Mouse (Mus musculus) erythroid progenitor cell, adult 5-6 weeks (primary cell): ENCODE data around the gene Dlx3. TPM values are rescaled to one million over a fixed set of nuclear protein-coding genes. Genes with fewer than 3 reads are reported as not detected.

Experiments used
- ATAC-seq: replicated peaks from 2 replicates; pipeline ENCODE4 v1.8.0; 2016; ENCODE audit warnings: moderate number of reproducible peaks, mild to moderate bottlenecking, moderate TSS enrichment, inconsistent platforms; ENCODE audit not compliant: poor library complexity, low FRiP score, severe bottlenecking
- total RNA-seq, 2 experiments: library from RNA; stranded (forward) in 1 of 2; stranded (reverse) in 1 of 2; fragments of 150-400 nt in 1 of 2; fragments of 186-747, 209-891 nt in 1 of 2; gene quantifications; 2 replicates each; pipeline versions ENCODE4 v1.2.3 to v1.2.4; 2015 to 2017; ENCODE audit warnings: low replicate concordance in 2 of 2

Gene Dlx3
- total RNA-seq (2015; ENCODE audit: low replicate concordance) (not detected in 2 replicates), total RNA-seq (2017; ENCODE audit: low replicate concordance) (not detected in 2 replicates)

- no peak for ATAC-seq
These were observed at the start of gene Dlx3 for GRCm38 (mm10) chr11:95119990-95120632. TSS of gene Dlx3 (plus strand) at chr11:95120119.

DNA sequence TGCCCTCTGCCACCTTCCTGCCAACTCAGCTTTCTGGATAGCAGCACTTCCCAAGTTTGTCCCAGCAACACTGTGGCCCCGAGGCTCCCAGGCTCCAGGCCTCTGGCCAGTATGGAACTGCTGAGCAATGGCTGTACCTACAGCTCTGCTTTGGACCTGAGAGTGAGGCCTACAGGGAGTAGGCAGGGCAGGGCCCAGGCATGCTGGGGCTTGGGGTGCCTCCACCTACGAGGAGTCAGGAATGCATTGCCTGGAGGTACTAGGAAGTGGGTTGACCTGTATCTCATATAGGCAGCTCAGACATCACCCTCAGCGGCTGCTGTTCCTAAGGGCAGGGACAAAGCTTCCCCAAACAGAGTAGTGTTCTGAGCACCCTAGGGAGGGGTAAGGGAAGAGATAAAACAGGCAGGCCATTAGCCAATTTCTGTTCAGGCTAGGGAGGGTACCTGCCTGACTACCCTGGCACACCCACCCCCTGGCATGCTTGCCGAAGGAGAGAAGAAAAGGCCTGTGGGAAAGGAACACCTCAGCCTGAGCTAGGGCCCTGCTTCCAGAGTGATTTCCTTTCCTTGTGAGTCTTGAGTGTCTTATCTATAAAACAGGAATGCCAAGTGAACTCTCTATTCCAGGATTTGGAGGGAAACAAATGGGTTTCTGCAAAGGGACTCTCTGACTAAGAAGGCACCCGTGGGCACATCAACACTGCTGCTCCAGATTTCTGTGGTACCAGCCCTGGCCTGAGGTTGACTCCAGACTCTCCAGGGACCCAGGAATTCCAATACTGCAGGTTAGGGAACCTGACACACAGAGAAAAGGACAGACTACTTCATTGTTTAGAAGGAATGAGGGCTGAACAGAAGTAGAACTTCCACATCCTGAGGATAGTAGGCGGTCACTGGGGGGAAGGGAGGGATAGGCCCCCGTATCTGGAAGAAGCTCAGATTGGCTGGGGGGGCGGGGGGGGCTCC, 49.5 kb upstream of the Dlx3 start:
- ATAC-seq = no peak

DNA sequence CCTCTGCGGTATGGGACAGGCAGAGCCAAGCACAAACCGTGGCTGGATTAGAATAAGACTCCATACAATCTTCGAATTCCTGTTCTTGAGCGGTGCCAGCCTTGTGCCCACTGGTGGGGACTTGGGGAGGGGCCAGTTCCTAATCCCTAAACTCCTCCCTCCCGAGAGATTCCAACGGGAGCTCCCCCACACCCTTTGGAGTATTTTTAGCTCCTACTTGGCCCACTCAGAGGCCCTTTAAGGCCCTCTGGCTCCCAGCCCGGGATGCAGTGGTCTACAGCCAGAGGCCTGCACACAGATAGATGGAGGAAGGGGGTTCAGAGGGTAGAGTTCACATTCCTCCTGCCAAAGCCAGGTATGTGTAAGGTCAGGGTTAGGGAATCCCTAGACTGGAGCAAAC, 48.7 kb upstream of the Dlx3 start:
- ATAC-seq = no peak

DNA sequence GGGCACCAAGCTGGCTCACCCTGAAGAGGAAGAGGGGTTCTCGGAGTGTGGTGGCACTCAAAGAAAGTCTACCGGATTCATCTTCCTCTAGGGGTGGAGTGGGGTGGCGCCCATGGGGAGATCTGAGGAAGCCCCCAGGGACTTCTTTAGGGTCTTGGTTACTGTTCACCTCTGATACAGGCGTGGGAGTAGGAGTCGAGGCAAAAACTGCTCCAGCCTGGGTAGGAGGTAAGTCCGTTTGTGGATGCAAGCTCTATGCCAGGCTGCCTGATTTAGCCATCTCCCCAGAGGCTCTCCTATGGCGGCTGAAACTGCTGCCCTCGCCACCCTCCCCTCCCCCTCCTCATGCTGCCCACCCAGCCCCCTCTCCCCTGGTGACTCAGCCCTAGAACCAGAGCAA, 47.8 kb upstream of the Dlx3 start:
- no peak for ATAC-seq

- ATAC-seq = no peak
These were observed 47.1 kb upstream of the Dlx3 start for GRCm38 (mm10) chr11:95072804-95073203.

GRCm38 (mm10) chr11:95073835-95074234, 46.1 kb upstream of the Dlx3 start:
- ATAC-seq = no peak

- ATAC-seq = no peak
These were observed 45.2 kb upstream of the Dlx3 start for GRCm38 (mm10) chr11:95074694-95075093.

DNA sequence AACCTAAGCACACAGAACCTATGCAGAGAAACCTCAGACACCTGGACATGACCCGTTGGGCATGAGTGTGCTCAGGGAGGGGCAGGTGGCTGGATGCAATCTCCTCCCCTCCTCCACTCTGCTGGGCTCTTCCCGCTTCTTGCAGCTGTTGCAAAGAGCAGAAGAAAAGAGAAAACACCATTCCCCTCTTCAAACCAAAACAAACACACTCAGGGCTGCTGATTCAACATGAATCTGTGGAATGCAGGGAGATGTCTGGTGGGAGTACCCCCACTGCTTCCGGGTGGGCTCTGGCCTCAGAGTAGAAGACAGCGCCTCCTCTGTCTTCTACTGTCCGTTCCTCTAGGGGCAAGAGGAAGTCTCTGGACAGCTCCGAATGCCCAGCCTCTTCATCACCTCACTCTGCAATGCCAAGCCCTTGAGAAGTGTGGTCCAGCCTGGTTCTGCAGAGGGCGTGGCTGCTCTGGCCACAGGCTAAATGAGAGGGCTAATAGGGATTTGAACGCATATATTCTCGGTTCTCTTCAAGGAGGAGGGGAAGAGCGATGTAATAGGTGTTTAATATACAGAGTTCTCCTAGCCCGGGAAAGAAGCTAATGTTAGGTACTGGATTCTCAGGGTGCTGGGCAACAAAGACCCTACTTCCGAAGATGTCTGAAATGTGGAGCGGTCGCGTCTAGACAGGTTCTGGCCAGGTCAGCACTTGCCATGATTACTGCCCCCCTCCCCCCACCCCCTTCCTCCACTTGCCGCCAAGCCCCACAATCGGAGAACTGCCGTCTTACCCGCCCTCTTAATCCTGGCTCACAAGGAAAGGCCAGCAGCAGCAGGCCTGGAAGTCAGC, 44.5 kb upstream of the Dlx3 start:
- ATAC-seq = no peak

GRCm38 (mm10) chr11:95076041-95076535, 43.8 kb upstream of the Dlx3 start:
- no peak for ATAC-seq

DNA sequence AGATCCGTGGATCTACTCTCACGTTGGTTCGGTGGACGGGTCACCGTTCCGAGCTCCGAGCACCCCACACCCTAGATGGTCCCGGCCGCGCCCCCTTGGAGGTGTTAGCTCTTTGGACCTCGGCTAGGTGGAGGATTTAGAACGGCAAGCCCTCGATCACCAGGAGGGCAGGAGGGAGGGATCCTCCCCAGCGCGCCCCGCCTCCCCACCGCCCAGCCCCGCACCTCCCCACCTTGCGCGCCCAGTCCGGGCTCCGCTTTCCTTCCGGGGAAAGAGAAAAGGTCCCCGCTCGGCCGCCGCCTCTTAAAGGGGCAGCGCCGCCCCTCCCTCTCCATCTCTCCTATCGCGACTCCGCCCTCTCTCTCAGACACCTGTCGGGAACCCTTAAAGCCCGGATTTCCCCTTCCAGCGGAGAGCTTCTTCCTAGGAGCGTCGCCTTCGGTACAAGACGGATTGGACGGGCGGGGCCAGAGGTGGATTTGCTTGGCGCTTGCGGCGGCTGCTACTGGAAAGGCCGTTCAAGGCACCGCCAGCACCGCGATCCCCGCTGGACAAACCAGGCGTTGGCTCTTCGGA, 43.3 kb upstream of the Dlx3 start, which contains the start of gene Itga3:
Itga3 (minus strand) TSS at position 266 of the 576 bp plus-strand sequence.
- ATAC-seq = no peak

DNA sequence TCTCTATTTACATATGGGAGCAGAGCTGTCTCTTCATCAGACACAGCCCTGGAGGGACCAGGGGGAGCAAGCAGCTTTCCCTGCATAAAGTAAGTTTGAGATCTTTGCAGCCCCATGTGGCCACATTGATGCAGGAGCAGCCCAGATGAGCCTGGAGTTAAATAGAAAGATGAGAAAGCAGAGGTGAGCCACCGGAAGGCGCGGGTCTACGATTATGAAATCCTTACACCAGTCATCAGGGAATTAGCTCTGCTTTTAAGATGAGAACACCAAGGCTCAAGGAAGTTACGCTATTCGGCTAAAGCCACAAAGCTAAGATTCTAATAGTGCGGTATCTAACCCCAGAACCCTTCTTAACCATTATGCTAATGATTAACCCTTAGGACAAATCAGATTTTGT, 42.0 kb upstream of the Dlx3 start:
- no peak for ATAC-seq

DNA sequence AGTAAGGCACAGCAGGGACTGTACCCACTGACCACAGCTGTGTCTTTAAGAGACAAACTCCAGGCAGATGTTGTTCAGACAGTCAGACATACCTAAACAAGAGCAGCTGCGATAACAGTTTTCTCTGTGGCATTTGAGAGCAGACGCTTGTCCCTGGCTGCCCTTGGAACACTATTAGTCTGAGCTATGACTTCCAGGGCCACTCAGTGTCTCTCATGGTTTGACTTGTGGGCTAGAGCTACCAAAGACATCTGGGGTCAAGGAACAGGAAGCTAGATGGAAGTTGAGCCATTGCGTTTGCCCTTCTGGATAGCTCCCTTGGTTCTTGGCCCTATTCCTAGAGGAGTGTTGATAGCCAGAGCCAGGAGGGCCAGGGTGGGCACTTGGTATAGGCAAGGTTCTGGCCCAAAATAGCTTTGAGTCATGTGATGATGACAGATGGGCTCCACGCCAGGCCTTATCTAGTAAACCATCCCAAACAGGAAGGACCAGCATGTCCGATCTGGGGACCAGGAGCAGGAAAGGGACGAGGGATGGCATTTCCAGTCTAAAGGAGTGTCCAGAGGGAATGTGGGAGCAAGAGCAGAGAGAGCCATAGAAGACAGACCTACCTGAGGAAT, 40.6 kb upstream of the Dlx3 start:
- no peak for ATAC-seq

DNA sequence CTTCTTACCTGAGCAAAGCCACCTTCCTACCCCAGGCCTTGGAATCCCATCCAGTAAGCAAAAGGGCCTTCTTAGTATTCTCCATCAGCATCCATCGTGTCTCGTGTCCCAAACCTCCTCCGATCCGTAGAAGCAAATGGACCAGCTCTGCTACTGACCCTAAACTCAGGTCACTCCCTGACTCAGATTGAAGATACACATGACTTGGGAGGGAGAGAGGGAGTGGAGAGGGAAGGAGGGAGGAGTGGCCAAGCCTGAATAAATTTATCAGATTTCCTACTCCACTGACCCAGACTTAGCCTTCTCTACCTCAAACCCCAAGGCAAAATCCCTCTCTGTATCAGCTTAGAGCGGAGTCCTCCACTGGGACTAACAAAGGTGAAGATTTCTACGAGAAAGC, 39.1 kb upstream of the Dlx3 start:
- ATAC-seq = no peak

- ATAC-seq = no peak
These were observed 37.0 kb upstream of the Dlx3 start for GRCm38 (mm10) chr11:95082896-95083295.

- ATAC-seq = no peak
These were observed 35.7 kb upstream of the Dlx3 start for GRCm38 (mm10) chr11:95084175-95084574.

DNA sequence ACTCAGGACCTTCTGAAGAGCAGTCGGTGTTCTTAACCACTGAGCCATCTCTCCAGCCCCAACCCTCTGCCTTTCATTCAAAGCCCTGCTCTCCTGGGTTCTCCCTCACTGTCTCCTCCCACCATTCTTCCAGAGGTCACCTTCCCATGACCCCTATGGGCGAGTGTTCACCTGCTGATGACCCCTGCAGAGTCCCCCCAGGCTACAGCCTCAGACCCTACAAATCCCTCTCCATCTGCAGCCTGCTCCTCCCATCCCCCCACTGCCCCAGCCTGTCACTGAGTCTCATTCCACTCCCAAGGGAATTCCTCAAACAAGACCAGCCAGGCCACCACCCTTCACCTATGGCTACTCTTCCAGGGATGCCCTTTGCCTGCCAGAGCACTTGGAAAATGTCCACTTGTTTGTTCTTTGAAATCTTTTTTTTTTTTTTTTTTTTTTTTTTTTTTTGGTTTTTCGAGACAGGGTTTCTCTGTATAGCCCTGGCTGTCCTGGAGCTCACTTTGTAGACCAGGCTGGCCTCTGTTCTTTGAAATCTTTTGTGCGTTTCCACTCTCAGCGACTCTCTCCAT, 35.0 kb upstream of the Dlx3 start:
- no peak for ATAC-seq

DNA sequence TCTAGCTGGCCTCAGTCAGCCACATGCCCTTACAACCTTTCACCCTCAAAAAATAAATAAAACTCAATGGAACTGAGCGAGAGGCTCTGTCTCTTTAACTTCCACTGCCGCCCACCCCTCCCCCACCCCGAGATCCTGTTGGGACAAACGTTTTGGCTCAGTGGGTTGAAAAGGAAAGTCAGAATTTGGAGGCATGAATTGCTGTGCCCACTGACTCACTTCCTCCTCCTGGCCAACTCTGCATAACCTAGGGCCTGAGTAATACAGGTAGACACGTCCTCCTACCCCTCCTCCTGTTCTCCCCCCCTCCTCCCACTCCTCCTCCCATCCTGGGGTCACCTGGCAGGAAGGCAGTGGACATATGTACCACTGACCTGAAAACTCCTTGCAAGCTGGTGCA, 34.2 kb upstream of the Dlx3 start:
- no peak for ATAC-seq

DNA sequence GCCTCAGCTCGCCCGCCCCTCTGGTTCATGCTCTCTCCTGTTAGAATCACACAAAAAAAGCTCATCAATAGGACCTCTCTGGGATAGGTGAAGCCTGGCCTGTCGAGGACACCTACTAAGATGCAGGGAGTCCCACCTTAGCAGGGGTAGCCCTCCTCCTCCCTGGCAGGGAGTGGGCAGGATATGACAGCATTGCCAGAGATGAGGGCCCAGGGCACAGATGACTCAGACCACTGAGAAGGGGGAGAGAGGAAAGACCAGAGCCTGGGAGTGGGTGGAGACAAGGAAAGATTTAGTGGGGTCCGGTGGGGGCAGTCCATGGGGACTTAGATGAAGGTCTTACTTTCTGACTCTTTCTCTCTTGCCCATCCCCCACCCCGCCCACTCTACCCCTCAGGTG, 33.7 kb upstream of the Dlx3 start:
- no peak for ATAC-seq
